Mouse (Mus musculus) myocyte (in vitro differentiated cells): ENCODE data around the gene BC035947.

Source experiments
- CEBPB ChIP-seq: IDR thresholded peaks from 2 replicates; pipeline ENCODE4 v1.6.1; 2011; ENCODE audit warnings: mild to moderate bottlenecking, moderate library complexity; ENCODE audit not compliant: poor library complexity, insufficient read depth, severe bottlenecking
- MAX ChIP-seq: IDR thresholded peaks from one replicate; pipeline ENCODE4 v1.6.1; 2011; ENCODE audit warnings: low read depth, mild to moderate bottlenecking, control low read depth
- POLR2A ChIP-seq: IDR thresholded peaks from one replicate; pipeline ENCODE4 v1.6.1; 2011; ENCODE audit warnings: low read depth, mild to moderate bottlenecking, control low read depth, moderate library complexity; ENCODE audit not compliant: insufficient read length
- POLR2AphosphoS2 ChIP-seq: IDR thresholded peaks from one replicate; pipeline ENCODE4 v1.6.1; 2011; ENCODE audit warnings: low read depth, control low read depth; ENCODE audit not compliant: insufficient read length
- TCF12 ChIP-seq: IDR thresholded peaks from one replicate; pipeline ENCODE4 v1.6.1; 2011; ENCODE audit warnings: mild to moderate bottlenecking, control low read depth; ENCODE audit not compliant: poor library complexity, insufficient read depth, severe bottlenecking
- USF1 ChIP-seq: IDR thresholded peaks from one replicate; pipeline ENCODE4 v1.6.1; 2011; ENCODE audit warnings: low read depth, mild to moderate bottlenecking, control low read depth, moderate library complexity

- TF ChIP-seq MAX (no peak), CEBPB (peak; percentile 38; the same call in 1 of the 2 replicates), POLR2A (peak; percentile 49), TCF12 (peak; percentile 23), USF1 (peak; percentile 67), POLR2AphosphoS2 (no peak)
These were observed 20.3 kb upstream of the BC035947 start for GRCm38 (mm10) chr1:78532184-78532800.
